Mouse (Mus musculus) forebrain, embryonic 16.5 days (tissue): ENCODE data around the gene H3f3a. TPM values are rescaled to one million over a fixed set of nuclear protein-coding genes. Genes with fewer than 3 reads are reported as not detected.

Experiments
- ATAC-seq: fragments of 200-750 bp; cut with Nextera tagmentation; 2 replicates; pipeline ENCODE4 v1.8.0; 2017; ENCODE audit warnings: mild to moderate bottlenecking, moderate library complexity
- H3K27ac ChIP-seq: fragments of 300-500 bp; sonication (generic); 2 replicates; pipeline ENCODE4 v1.5.1; 2014; ENCODE audit warnings: low read length, control low read depth
- H3K27me3 ChIP-seq: fragments of 300-500 bp; sonication (generic); replicated peaks from 2 replicates; pipeline ENCODE4 v1.6.1; 2014; ENCODE audit warnings: low read length; ENCODE audit not compliant: control insufficient read depth, insufficient read depth
- H3K36me3 ChIP-seq: fragments of 300-500 bp; sonication (generic); 2 replicates; pipeline ENCODE4 v1.6.1; 2014; ENCODE audit not compliant: control insufficient read depth, insufficient read depth
- H3K4me1 ChIP-seq: fragments of 300-500 bp; sonication (generic); replicated peaks from 2 replicates; pipeline ENCODE4 v1.6.1; 2014; ENCODE audit warnings: low read length; ENCODE audit not compliant: control insufficient read depth, insufficient read depth
- H3K4me2 ChIP-seq: fragments of 300-500 bp; sonication (generic); 2 replicates; pipeline ENCODE4 v1.6.1; 2014; ENCODE audit warnings: mild to moderate bottlenecking, low read length, control low read depth
- H3K4me3 ChIP-seq: fragments of 300-500 bp; sonication (generic); replicated peaks from 2 replicates; pipeline ENCODE4 v1.5.1; 2014; ENCODE audit warnings: mild to moderate bottlenecking, low read length, control low read depth
- H3K9ac ChIP-seq: fragments of 300-500 bp; sonication (generic); replicated peaks from 2 replicates; pipeline ENCODE4 v1.6.1; 2014; ENCODE audit warnings: low read depth, low read length, control low read depth
- H3K9me3 ChIP-seq: fragments of 300-500 bp; sonication (generic); 2 replicates; pipeline ENCODE4 v1.6.1; 2016; ENCODE audit warnings: low read length; ENCODE audit not compliant: control insufficient read depth
- WGBS: fragments of 180-500 bp; shearing (Covaris S2); extraction: QIAGEN DNeasy Blood & Tissue Kit; methylation state at CpG from one replicate; pipeline ENCODE4 v1.1.7; 2014; 5-methylcytosine and 5-hydroxymethylcytosine counted together
- polyA plus RNA-seq: library from polyadenylated mRNA; unstranded; fragments of >200 nt; fragmentation: Nextera tagmentation; extraction: Ambion mirVana; gene quantifications from 2 replicates; pipeline ENCODE4 v1.2.1, GENCODE M21; 2015

The H3f3a gene
- polyA plus RNA-seq, 1 experiment from 2014 or later: 3,503 TPM

DNA sequence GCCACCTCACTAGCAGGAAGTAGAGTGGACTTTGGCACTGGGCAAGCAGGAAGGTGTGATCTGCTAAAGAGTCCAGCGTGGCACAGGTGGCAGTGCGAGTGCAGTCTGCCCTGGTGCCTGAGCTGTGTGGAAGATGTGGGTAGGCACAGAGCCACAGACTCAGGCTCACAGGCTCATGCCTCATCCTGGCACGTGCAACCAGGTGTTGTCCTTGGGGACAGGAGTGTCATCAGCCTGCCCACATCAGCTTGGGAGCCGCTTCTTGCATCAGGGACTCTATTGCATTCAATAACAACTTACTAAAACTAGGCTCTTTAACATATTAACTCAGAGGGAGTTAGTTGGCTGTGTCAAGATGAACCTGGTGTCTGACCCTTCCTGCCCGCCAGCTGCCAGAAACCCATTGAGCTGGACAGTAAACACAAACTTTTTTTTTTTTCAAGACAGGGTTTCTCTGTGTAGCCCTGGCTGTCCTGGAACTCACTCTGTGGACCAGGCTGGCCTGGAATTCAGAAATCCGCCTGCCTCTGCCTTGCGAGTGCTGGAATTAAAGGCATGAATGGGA lies 55.7 kb downstream of the H3f3a start:
- no peak for ATAC-seq
- Histone ChIP-seq H3K9ac (no peak overlapping the region), H3K27me3 (no peaks in the 10 kb centered on the region; the same call in 1 of the 2 replicates), H3K36me3 (0 out of 2 replicates have a peak, but pooled peaks cover 4% of the 10 kb centered on the region), H3K9me3 (no peaks in the 10 kb centered on the region), H3K27ac (no peak overlapping the region), H3K4me3 (no peak overlapping the region), H3K4me1 (no peaks in the 10 kb centered on the region), H3K4me2 (no peak overlapping the region)
- 91% methylated on average over 7 of the region's 7 CpGs for WGBS

DNA sequence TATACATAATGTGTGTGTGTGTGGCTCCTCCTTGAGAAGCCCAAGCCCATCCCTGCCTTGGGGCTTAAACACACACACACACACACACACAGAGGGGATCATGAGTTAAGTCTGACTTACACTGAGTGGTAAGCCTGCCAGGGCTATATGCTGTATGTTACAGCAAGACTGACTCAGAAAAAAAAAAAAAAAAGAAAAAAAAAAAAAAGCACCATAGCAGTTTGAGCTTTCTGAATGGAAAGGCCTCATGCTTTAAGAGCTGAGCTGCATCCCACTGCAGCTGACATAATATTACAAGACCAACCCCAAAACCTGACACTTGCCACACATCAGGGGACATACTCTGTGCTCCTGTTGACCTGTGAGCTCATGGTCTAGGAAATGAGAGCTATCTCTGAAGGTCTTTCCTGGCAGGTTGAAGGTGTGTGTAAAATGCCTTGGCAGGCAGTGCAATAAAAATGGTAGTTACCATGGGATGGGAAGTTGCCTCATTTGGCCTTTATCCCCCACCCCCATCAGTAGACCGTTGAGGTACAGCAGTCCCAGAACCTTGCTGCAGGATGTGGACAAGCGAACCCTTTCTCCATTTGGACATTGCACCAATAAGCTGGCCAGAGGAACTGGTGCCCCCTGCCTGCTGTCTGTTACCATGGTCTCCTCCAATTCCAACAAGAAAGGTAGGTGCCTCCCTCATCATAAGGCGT lies 56.3 kb downstream of the H3f3a start:
- Histone ChIP-seq H3K4me1 (no peaks in the 10 kb centered on the region), H3K36me3 (peaks cover 10% of the 10 kb centered on the region; the same call in 1 of the 2 replicates), H3K9me3 (no peaks in the 10 kb centered on the region), H3K4me3 (no peak overlapping the region), H3K9ac (no peak overlapping the region), H3K27ac (no peak overlapping the region), H3K4me2 (no peak overlapping the region), H3K27me3 (no peaks in the 10 kb centered on the region)
- no peak for ATAC-seq
- WGBS: 85% methylated on average over 3 of the region's 3 CpGs

DNA sequence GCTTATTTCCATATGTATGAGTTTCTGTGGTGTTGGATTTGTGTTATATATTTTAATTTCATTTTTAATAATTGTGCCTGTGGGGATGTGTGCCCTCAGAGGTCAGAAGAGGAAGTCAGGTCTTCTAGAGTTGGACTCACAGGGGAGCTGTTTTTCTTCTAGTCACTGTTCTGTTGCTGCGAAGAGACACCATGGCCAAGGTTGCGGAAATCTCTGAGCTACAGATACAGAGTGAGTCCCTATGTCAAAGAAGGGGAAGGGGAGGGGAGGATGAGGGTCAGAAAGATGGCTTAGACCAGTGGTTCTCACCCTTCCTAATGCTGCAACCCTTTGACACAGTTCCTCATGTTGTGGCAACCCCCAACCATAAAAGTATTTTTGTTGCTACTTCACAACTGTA lies 57.0 kb downstream of the H3f3a start:
- WGBS: 93% methylated on average over 2 of the region's 2 CpGs
- H3K4me2 ChIP-seq: no peak overlapping the region
- H3K4me3 ChIP-seq: no peak overlapping the region
- no peaks in the 10 kb centered on the region for H3K4me1 ChIP-seq
- H3K27me3 ChIP-seq: no peaks in the 10 kb centered on the region
- H3K9ac ChIP-seq: no peak overlapping the region
- ATAC-seq: no peak
- H3K9me3 ChIP-seq: no peaks in the 10 kb centered on the region
- H3K36me3 ChIP-seq: peaks cover 14% of the 10 kb centered on the region; the same call in 1 of the 2 replicates
- no peak overlapping the region for H3K27ac ChIP-seq

DNA sequence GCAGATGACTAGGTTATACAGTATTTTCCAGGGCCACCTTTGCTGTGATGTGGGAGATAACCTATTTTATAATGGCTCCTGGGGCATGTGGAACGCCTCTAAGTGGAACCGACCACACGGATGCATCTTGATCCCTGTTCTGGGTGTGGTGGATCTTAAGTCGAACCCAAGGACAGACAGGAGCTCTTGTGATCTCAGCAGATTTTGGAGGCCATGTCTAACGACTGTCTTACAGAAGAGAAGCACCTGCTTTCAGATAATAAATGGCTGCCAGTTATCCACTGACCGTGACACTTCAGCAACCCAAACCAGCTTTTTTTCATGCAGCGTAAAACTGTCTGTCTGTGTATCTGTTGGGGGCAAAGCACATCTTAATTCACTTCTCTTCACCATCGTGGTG lies 59.4 kb downstream of the H3f3a start:
- Histone ChIP-seq H3K9me3 (no peaks in the 10 kb centered on the region), H3K4me2 (no peak overlapping the region), H3K27ac (no peak overlapping the region), H3K27me3 (no peaks in the 10 kb centered on the region), H3K4me3 (no peak overlapping the region), H3K4me1 (no peaks in the 10 kb centered on the region), H3K36me3 (peaks cover 14% of the 10 kb centered on the region; the same call in 1 of the 2 replicates), H3K9ac (no peak overlapping the region)
- WGBS: 93% methylated on average over 8 of the region's 8 CpGs
- no peak for ATAC-seq

DNA sequence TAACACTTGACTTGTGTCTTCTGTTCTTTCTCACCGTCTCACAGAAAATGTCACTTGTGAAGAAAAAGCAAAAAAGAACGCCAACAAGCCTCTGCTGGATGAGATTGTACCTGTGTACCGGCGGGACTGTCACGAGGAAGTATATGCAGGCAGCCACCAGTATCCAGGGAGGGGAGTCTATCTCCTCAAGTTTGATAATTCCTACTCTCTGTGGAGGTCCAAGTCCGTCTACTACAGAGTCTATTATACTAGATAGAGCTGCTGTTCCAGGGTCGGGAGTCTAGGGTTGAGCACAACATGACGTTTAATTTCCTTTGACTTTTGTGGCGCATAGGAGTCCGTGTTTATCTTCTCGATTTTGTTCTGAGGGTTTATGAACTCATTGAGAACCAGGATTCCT lies 61.6 kb downstream of the H3f3a start:
- Histone ChIP-seq H3K9ac (no peak overlapping the region), H3K36me3 (peaks cover 21% of the 10 kb centered on the region), H3K9me3 (no peaks in the 10 kb centered on the region), H3K4me3 (no peak overlapping the region), H3K4me2 (no peak overlapping the region), H3K27me3 (no peaks in the 10 kb centered on the region), H3K27ac (no peak overlapping the region), H3K4me1 (no peaks in the 10 kb centered on the region)
- WGBS: 93% methylated on average over 11 of the region's 11 CpGs
- no peak for ATAC-seq

Other genes with a start within 250 kb of the H3f3a start
- 138 and 156 TPM in 2 replicates for gene Parp1, start 245.0 kb downstream of the H3f3a start, polyA plus RNA-seq
- 16.2 and 17.7 TPM in 2 replicates for gene Lin9, start 172.8 kb downstream of the H3f3a start, polyA plus RNA-seq
- gene Mixl1, start 116.9 kb downstream of the H3f3a start, polyA plus RNA-seq: 0.10 TPM in 1 of 2 replicates, not detected in the other
- gene Acbd3, start 87.9 kb downstream of the H3f3a start, polyA plus RNA-seq: 23.5 and 25.0 TPM in 2 replicates
- gene Sde2, start 37.2 kb upstream of the H3f3a start, polyA plus RNA-seq: 36.6 and 41.9 TPM in 2 replicates
- gene Lefty2, start 79.2 kb upstream of the H3f3a start, polyA plus RNA-seq: 4.1 and 6.6 TPM in 2 replicates
- gene Pycr2, start 90.3 kb upstream of the H3f3a start, polyA plus RNA-seq: 78.8 and 84.8 TPM in 2 replicates
- 0.30 and 0.39 TPM in 2 replicates for gene Lefty1, start 121.1 kb upstream of the H3f3a start, polyA plus RNA-seq
- gene Tmem63a, start 128.4 kb upstream of the H3f3a start, polyA plus RNA-seq: 1.3 and 2.0 TPM in 2 replicates
- 5.5 and 6.6 TPM in 2 replicates for gene Ephx1, start 207.0 kb upstream of the H3f3a start, polyA plus RNA-seq
- gene 9130409I23Rik, start 237.3 kb upstream of the H3f3a start, polyA plus RNA-seq: not detected in 2 replicates